ENCODE assay signal across 8 mouse cellular contexts in the genomic region with DNA sequence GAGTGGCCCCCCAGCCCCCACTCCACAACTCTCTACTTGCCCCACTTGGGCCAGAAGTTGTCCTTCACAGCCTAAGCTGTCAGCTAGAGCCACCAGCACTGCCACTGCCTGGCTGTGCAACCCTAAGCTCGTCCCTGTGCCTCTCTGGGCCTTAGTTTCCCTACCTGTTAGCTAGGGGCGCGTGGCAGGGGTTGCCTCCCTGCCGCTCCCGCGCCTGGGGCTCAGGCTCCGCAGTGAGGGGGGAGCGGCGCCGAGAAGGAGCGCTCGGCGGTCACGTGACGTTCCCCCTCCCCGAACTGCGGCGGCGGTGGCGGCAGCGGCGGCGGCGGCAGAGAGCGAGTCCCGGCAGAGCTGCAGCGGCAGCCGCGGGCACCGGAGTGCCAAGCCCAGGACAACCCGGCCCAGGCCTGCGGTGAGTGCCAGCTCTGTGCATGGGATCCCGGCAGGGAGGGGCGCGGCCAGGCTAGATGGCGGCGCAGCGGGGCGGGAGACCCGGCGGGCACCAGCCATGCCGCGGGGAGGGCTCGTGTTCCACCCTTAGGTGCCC. TPM values are rescaled to one million over a fixed set of nuclear protein-coding genes. Genes with fewer than 3 reads are reported as not detected.
A peak's percentile ranks its signal among the peaks of the same experiment; 100 is the strongest.
DNase-seq lines count a peak whose midpoint lies in the region; ATAC-seq and TF ChIP-seq lines count a peak whose summit lies in the region.

A gene (plus strand): TSS at position 294 of the 547 bp plus-strand sequence.

- H3K9ac ChIP-seq in embryonic facial prominence, embryonic 11.5 days (replicated peaks; ENCODE audit: low read length), result peak within 1 kb of the TSS; percentile 63
- H3K9ac ChIP-seq in lung, postnatal 0 days (replicated peaks; ENCODE audit: low read depth), result peak within 1 kb of the TSS; percentile 12; the same call in 1 of the 2 replicates

- no peak for ATAC-seq in embryonic facial prominence, embryonic 11.5 days (replicated peaks; ENCODE audit: insufficient number of reproducible peaks, low FRiP score, low TSS enrichment, low read depth)
- ATAC-seq in lung, postnatal 0 days, result no peak
- no peak for ATAC-seq in inflammation-experienced regulatory T-cells, adult 6 months

- TF ChIP-seq EP300 in lung, postnatal 0 days (IDR thresholded peaks at IDR 0.05), result no peak

- WGBS in embryonic facial prominence, embryonic 11.5 days, result under 1% methylated on average over 44 of the region's 44 CpGs
- WGBS in lung, postnatal 0 days, result under 1% methylated on average over 32 of the region's 44 CpGs

- no peaks in the 10 kb centered on the region for H3K9me3 ChIP-seq in embryonic facial prominence, embryonic 11.5 days (replicated peaks; ENCODE audit: control insufficient read depth, low read length)
- no peaks in the 10 kb centered on the region for H3K9me3 ChIP-seq in lung, postnatal 0 days (ENCODE audit: low read length)

- H3K4me1 ChIP-seq in embryonic facial prominence, embryonic 11.5 days (ENCODE audit: control insufficient read depth, insufficient read depth, low read length), result peaks cover 4% of the 10 kb centered on the region
- H3K4me1 ChIP-seq in lung, postnatal 0 days (ENCODE audit: insufficient read depth, low read depth, low read length), result peaks cover 5% of the 10 kb centered on the region

- H3K36me3 ChIP-seq in embryonic facial prominence, embryonic 11.5 days (replicated peaks; ENCODE audit: control insufficient read depth, insufficient read depth, low read depth, low read length), result no peaks in the 10 kb centered on the region
- no peaks in the 10 kb centered on the region for H3K36me3 ChIP-seq in lung, postnatal 0 days (ENCODE audit: insufficient read depth, low read length)

- peak; percentile 68 for DNase-seq in 3134 (ENCODE audit: extremely low read depth, insufficient read length, low spot score)
- DNase-seq in Muller cell, postnatal 12 days (ENCODE audit: inconsistent ontology term), result peak; percentile 59
- DNase-seq in embryonic facial prominence, embryonic 11.5 days (ENCODE audit: low spot score), result peak; percentile 35
- peak; percentile 43 to 48 for DNase-seq in heart, postnatal 10 days
- peak; percentile 73 to 83 for DNase-seq in layer of hippocampus, postnatal 10 days (ENCODE audit: low spot score in 2 of 2)
- DNase-seq in lung, postnatal 0 days (ENCODE audit: low spot score), result peak; percentile 29
- DNase-seq in right cerebral cortex, postnatal 25 days, result peak; percentile 87

- no peak within 1 kb of the TSS for H3K27ac ChIP-seq in embryonic facial prominence, embryonic 11.5 days (replicated peaks; ENCODE audit: low read depth, low read length)
- H3K27ac ChIP-seq in lung, postnatal 0 days (ENCODE audit: low read length), result no peak within 1 kb of the TSS

- peak within 1 kb of the TSS; percentile 49 for H3K4me3 ChIP-seq in embryonic facial prominence, embryonic 11.5 days (ENCODE audit: low read depth, low read length)
- peak within 1 kb of the TSS; percentile 37 for H3K4me3 ChIP-seq in lung, postnatal 0 days (ENCODE audit: low read depth, low read length)

- intact Hi-C loops in heart, postnatal 10 days (cut with DNase I), result no loop called here

- H3K4me2 ChIP-seq in embryonic facial prominence, embryonic 11.5 days (ENCODE audit: low read depth, low read length), result peak within 1 kb of the TSS; percentile 85
- peak within 1 kb of the TSS; percentile 66 for H3K4me2 ChIP-seq in lung, postnatal 0 days (replicated peaks; ENCODE audit: low read depth, low read length)

- no peak for TF ChIP-seq CTCF in lung, postnatal 0 days (IDR thresholded peaks at IDR 0.05)

- peaks cover 21% of the 10 kb centered on the region for H3K27me3 ChIP-seq in embryonic facial prominence, embryonic 11.5 days (ENCODE audit: control insufficient read depth, insufficient read depth, low read length)
- H3K27me3 ChIP-seq in lung, postnatal 0 days (replicated peaks; ENCODE audit: insufficient read depth, low read length), result peaks cover 16% of the 10 kb centered on the region; the same call in 1 of the 2 replicates

RNA-seq across cellular contexts. Expression of the gene that starts here (rescaled TPM):
- polyA plus RNA-seq in embryonic facial prominence, embryonic 11.5 days (2014; fragmentation: Nextera tagmentation; extraction: Ambion mirVana), result 5.7 and 6.9 TPM in 2 replicates
- 10 to 100 TPM; 10.3 to 12.6 TPM for total RNA-seq in heart, postnatal 10 days (2021)
- total RNA-seq in layer of hippocampus, postnatal 10 days (2021), result 100 to 1,000 TPM; 206 to 220 TPM
- polyA plus RNA-seq in lung, postnatal 0 days (2015; fragmentation: Nextera tagmentation; extraction: Ambion mirVana), result 34.9 and 48.8 TPM in 2 replicates
- polyA plus RNA-seq in inflammation-experienced regulatory T-cells, adult 6 months (2017; shearing (Covaris generic)), result 1 to 10 TPM in 2 of 3 experiments, under 1 TPM in 1; 0.45 to 2.3 (median 1.9) TPM

Comparison
In these comparisons a context has a peak if more than half of its experiments do, and no peak if none do; other contexts are left out.
1. RNA of the gene that starts here (total RNA-seq): 206 to 220 TPM in layer of hippocampus, postnatal 10 days; 10.3 to 12.6 TPM in heart, postnatal 10 days; every median in the first group is over 10 times any median in the second.
2. DNase-seq: peak in every context shown above with its lines; median percentile 87 in right cerebral cortex, postnatal 25 days; 78 in layer of hippocampus, postnatal 10 days; 68 in 3134; 59 in Muller cell, postnatal 12 days; 46 in heart, postnatal 10 days; 35 in embryonic facial prominence, embryonic 11.5 days; 29 in lung, postnatal 0 days.